Mouse (Mus musculus): ENCODE results near the gene Lgals3bp.
"Not testable (repeated sequence)": the region's sequence is repeated elsewhere in the genome, so short reads cannot be mapped to it uniquely, and the experiment has no call there.

- TF ChIP-seq MAFK (IDR thresholded peaks at IDR 0.05; ENCODE audit: insufficient read depth, low read depth, low read length); ZNF384 (IDR thresholded peaks at IDR 0.05; ENCODE audit: low read depth, low read length); HCFC1 (IDR thresholded peaks at IDR 0.05; ENCODE audit: borderline replicate concordance, insufficient read depth, low read length): not testable (repeated sequence)
These were observed 25.6 kb downstream of the Lgals3bp start for GRCm38 (mm10) chr11:118376323-118376722.

All from ES-E14 (cell line).